Mouse (Mus musculus) monocyte, adult 2 months (primary cell): ENCODE data around the gene Eif4e.

Experiments
- DNase-seq, 2 experiments: peaks; one replicate each; pipeline ENCODE4 v3.0.0; 2022; ENCODE audit warnings: low spot score in 2 of 2, low read depth in 1 of 2

Gene Eif4e

DNA sequence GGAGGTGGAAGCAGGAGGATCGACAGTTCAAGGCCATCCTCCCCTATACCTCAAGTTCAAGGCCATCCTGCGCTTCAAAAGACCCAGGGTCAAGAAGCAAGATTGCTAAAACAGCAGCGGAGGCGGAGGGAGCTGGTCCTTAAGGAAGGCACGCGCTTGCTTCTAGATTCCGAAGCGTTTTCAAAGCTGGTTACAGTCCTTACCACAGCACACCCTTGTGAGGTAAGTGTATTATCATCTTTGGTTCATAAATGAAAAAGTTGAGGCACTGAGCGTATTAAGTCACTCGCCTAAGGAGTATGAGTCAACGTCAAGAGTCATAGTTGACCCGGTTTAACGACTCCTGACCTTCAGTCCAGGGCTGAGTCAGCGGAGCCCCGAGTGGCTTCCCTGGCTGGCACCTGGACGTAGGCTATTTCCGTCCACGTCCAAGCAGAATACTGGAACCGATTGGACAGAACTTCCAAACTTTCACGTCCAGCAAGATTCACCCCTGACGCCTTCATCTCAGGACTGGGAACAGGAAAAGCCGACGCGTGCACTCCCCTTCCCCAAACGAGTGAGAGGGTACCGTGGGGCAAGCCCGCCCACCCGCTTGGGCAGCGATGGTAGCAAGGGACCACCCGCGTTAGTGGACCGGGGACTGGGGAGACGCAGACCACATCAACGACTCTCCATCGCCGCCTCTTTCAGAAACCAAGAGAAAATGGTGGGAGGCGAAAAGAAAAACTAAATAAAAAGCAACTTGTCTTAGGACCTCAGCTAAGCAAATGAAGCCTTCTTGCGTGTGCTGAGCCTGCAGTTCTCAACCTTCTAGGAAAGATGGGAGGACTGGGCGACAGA lies at the start of gene Eif4e:
Gene Eif4e, plus strand, starts transcription at position 107 of the 843 bp plus-strand sequence.
- DNase-seq = peak; percentile 12 to 51

DNA sequence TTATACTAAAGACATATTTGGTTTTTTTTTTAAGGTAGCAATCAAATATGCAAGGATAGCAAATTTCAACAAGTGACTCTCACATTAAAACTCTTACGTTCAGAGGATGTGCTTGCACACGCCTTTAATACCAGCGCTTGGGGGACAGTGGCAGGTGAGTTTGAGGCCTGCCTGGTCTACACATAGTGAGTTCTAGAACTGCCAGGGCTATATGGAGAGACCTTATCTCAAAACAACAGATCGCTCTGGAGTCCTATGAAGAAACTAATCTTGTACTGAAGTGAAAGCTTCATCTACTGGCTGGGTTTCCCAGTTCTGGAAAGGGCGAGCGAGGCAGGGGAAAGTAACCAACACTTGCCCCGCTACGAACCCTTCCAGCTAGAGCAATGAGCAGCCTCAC lies 46.5 kb upstream of the Eif4e start:
- no peak for DNase-seq

DNA sequence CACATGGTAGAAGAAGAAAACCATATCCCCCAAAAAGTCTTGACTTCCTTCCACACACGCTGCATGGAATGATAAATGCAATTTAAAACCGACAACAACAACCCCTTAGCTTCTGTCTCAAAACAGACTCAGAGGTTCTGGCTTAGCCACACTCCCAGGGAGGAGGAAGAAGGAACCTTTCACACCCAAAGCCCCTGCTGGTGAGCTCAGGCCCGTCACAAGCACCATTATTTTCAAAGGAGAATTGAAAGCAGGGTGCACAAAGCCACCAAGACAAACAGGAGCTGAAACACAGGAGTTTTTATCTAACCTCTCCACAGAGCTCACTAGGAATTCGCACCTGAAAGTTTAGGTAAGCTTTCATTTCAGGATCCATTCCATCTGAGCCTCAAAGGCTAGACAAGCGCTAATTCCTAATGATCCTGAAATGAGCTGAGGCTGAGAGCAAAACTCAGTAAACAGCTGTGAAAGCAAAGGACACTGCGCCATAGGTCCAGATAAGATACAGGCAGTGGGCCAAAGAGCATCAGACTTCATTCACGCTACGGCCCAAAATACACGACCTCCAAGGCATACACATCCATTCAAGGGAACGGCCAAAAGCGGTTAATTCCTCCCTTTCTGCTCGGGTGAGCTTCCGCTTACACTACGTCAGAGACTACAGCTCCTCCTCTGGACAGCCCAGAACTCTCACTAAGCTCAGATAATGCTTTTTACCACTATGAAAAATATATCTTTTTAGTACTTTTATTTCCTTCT lies 44.3 kb upstream of the Eif4e start:
- no peak for DNase-seq

DNA sequence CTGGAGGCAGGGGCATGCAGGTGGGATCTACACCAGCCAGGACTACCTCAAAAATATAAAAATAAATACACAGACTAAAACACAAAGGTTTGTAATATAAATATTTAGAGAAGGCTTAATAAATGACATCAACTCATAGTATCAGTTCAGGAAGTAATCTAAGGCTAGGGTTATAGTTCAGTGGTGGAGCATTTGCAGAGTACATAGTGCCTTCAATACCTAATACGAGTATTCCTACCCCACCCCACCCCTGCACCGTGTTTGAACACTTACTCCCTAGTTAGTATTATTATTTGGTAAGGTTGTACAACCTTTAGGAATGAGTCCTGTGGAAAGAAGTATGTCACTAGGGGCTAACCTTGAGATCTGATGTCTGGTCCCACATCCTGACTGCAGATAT lies 42.7 kb upstream of the Eif4e start:
- no peak for DNase-seq

DNA sequence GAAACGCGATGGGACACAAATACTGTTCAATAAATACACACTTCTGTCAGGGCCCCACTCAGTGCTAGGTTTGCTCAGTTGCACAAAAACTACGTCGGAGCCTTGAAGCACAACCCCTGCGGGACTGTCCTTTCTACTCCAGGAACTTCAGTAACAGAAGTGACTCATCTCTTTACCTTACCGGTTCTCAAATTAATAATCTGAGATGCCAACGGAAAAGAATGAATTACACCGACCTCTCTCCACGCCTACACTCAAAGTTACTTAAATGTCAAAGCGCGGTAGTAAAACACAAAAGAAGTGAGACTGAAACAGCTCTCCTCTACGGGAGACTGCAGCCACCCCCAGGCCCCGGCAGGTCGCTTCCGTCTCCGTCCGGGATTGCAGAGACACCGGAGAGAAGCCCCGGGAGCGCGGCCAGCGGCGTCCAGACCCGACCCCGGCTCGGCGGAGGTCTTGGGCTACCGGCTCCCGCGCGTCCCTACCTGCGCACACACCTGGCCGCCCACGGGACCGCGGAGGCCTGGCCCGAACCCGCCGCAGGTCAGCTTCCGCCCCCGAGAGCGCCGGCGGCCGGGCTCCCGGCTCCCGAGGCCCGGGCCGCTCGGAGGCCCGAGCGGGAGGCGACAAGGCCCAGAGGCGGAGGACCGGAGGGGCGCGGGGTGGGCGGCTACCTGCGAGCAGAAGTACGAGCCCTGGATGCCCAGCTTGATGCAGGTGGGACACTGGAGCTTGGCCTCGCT lies 37.2 kb upstream of the Eif4e start:
- no peak for DNase-seq

DNA sequence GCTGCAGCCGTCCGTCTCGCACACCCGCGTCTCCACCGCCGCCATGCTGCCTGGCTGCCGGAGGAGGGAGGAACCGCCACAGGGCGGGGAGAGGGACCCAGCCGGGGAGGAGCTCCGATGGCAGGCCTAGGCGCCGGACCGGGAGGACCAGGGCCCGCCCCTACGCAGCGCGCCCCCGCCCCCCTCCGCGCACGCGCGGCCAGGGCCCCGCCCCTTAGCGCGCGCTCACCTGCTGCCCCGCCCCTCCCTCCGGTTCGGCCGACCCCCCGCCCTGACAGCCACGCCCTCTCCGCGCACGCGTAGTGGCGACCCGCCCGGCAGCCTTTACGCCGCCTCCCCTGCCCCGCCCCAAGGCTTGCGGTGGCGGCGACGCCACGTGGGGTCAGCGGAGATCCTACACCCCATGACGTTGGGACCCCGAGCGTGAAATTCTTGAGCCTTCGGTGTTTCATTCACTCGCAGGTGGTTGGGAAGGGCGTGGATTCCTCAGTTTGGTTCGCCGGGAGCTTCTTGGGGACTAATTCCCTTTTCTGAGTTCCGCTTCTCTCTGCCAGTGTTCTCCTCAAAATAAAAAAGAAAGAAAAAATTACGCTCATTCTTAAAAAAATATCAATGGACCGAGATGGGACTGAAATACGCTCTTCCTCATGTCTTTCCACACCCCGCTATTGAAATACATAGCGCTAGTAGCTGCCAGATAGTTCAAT lies 36.5 kb upstream of the Eif4e start, which contains the start of gene Metap1:
Gene Metap1, minus strand, starts transcription at position 189 of the 707 bp plus-strand sequence.
- peak; percentile 87 to 93 for DNase-seq

DNA sequence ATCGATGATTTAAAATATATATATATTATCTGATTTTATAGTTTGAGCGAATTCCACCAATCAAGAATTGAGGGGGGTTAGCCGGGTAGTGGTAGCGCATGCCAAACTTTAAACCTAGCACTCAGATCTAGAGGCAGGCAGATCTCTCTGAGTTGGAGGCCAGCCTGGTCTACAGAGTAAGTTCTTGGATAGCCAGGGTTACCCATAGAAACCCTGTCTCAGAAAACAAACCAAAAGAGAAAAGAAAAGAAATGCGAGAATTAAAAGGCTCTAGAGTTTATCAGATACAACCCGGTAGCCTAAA lies 36.0 kb upstream of the Eif4e start:
- DNase-seq = no peak

DNA sequence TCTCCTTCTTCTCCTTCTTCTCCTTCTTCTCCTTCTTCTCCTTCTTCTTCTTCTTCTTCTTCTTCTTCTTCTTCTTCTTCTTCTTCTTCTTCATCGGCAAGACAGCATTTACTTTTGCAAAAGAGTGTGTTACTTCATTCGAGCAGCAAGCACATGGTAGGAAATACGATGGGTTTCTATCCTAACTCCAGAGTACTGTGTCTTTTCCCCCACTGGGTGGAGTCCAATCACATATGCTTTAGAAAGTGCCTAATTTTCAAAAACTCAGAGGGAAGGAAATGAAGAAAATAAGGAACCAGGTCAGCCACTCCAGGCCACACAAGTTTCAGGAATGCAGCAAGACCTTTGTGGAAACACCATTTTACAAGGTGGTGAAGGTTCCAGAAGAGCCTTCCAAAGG lies 32.3 kb upstream of the Eif4e start:
- DNase-seq = no peak

DNA sequence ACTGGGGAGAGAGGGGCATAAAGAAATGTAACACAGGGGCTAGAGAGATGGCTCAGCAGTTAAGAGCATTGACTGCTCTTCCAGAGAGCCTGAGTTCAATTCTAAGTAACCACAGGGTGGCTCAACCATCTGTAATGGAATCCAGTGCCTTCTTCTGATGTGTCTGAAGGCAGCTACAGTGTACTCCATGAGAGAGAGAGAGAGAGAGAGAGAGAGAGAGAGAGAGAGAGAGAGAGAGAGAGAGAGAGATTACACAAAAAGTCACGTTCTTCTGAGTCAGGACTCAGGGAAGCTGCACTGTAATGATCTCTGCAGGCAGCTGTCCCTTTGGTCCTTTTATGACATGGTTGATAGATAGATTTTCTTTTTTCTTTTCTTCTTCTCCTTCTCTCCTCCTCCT lies 31.4 kb upstream of the Eif4e start:
- no peak for DNase-seq

DNA sequence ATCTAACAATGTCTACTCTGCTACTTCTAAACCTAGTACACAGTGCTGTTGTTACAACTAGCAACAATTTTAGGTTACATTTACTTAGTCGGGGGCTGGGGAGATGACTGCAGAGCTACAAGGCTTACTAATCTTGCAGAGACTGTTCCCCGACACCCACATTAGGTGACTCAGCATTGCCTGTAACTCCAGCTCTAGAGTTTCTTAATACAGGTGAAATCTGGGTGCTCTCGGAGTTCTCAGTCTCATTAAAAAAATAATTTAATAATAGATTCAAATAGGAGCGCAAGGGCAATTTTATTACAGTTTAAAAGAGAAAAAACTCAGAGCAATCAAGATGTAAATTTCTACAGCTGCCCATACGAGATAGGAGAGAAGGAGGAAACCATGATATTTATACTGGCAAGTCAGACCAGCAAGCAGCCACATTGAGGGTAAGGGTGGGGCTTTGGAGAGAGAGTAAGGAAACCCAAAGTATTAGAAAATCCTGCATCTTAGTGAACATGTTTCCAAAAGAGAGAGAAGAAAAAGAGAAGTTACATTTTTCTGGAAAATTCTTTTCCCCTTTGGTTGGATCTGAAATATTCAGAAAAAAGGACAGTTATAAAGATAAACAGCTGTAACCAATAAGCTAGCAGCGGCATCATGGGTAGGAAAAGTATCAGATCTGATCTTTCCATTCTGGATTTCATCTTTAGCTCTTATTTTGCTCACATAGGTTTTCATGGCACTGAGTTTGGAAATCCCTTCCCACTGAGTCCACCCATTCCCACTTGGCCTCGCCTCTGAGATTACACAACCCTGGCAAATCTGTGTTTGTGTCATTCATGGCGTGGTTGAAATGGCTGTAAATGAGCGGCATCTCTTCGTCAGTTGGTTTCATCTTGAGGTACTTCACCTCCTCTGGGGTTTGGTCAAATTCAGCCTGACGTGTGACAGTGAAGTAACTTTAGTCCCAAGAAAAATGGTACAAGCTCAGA lies 30.5 kb upstream of the Eif4e start:
- no peak for DNase-seq

DNA sequence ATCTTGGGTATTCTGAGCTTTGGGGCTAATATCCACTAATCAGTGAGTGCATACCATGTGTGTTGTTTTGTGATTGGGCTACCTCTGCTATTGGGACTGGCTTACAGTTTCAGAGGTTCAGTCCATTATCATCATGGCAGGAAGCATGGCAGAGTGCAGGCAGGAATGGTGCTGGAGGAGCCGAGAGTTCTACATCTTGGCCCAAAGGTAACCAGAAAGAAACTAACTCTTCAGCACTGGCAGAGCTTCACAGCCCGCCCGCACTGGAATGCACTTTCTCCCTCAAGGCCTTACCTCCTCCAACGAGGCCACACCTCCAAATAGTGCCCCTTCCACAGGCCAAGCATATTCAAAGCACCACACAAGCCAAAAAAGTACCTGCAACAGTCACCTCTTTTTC lies 27.2 kb upstream of the Eif4e start:
- DNase-seq = no peak

DNA sequence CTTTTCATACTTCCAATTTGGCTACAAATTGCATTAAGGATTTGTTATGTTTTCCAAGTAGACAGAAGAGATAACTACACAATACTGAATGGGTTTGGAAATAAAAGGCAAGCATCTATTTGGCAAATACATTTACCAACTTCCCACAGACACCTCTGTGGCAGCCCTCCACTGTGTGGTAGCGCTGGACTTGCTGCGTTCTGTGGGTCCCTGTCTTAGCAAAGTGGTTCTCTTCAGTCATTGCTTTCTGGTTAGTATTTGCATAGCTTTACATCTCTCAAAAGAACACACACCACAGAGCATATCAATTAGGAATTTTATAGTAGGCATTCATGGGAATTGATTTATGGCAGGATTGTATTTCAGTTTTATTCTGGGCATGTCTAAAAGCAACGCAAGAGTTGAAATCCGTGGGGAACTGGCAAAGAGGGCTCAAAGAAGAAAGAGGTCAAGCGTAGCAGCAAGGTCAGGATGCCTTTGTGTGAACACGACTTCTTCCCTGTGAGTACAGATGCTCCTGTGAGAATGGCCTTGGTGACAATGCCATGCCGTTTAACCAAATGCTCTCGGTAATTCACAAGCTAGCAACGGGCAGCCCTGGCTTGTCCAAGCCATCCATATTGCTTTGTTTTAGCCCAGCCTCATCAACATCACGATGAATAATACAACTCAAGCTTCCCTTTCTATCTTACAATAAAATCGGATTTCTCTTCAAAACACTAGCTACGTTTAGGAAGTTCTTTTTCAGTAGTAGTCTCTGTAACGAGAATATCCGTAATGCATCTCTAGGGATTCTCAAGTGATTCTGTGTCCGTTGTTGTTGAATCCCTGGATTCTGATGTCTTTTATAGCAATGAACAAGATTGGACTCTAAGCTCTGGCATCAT lies 25.9 kb upstream of the Eif4e start:
- DNase-seq = no peak

DNA sequence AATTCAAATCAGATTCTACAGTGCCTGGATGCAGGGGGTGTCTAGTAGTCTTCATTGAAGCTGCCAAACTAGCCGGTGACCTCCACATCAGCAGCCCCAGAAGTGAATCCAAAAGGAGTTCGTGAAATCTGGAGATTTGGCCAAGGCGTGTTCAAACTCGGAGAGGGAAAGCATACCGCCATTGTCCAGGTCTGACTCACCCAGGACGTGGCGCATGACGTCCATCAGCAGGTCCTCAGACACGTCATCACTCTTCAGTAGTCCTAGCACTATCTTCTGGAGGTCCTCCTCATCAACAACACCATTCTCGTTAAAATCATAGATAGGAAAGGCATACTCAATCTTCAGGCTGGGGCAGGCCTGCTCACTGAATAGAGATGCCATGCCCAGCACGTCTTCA lies 22.2 kb upstream of the Eif4e start:
- DNase-seq = no peak

DNA sequence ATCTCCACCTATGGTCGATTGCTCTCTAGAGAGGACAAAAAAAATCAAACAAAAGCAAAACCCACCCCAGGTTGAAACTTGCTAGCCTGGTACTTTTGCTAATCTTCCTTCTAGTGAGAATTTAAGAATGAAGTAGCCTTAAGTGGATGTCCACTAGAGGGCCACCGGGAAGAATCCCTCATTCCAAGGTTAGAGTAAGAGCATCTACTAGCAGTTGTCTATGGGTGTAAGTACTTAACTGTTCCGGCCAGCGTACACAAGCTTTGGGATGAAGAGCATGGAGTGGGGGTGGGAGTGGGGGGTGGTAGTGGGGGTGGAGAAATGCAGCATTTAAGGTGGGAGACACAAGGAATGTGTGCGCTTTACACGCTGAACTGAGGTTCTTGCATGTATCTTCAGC lies 19.2 kb upstream of the Eif4e start:
- DNase-seq = no peak

DNA sequence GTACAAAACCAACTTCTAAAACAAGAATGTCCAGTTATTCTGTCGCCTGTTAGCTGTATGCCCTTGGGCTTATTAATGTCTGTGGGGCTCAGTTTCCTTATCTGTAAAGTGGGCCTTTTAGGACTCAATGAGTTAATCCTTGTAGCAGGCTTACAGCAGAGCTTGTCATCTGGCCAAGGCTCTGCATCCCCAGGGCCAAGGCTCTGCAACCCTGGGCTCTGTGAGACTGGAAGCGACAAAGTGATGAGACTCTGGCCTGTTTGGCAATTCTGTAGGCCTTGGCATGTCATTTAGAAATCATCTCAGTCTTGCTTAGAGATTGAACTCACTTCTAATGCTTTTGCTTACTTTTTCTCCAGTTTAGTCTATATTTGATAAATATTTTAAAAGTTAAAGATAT lies 16.4 kb upstream of the Eif4e start:
- DNase-seq = no peak

DNA sequence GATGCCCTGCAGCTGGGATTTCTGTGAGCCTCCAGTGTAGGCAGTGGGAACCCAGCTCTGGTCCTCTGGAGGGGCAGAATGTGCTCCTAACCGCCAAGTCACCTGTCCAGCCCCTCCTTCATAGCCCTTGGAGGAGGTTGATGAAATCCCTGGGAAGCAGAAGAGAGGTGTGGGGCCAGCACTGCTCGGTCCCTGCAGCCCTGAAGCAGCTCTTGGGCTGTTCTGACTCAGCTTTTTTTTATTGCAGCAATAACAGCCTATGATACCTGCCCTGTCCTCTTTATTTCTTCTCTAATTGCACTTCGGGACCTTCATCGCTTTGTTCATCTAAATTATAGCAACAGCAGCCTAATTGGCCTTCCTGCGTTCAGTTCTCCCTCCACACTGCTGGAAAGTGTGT lies 15.5 kb upstream of the Eif4e start:
- DNase-seq = no peak

DNA sequence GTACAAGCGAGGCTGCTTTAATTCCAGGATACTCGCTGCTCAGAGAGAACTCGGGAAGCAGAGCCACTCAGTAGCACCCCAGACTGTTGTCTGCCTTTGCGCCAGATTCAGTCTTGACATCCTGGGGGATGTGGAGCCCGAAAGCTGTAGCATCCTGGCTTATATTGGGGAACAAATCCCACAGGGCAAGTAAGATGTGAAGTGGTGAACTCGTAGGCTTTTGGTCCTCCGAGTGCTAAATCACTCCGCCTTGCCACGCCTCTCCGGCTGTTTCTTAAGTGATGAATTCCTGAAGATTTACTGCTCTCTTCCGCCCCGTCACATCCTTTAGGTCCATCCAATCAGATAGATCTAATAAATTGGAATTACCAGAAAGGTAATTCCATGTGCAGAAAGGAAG lies 12.7 kb upstream of the Eif4e start:
- DNase-seq = no peak

DNA sequence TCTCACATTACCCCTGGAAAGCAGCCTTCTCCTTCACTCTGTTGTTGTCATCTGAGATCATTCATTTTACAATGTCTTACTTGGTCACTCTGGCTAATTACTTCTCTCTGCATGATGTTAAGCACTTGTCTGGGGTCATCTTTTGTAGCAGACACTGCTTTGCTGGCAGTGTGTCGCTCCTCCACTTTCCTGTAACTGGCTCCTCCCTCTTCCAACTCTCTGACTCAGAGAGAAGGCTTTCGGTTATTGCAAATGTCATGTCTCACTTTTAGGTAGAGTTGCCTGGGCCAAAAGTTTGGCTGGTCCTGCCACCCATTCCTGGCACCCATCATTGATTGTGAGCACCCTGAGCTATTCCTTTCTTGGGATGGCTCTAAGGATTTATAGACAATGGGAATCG lies 11.2 kb upstream of the Eif4e start:
- no peak for DNase-seq

DNA sequence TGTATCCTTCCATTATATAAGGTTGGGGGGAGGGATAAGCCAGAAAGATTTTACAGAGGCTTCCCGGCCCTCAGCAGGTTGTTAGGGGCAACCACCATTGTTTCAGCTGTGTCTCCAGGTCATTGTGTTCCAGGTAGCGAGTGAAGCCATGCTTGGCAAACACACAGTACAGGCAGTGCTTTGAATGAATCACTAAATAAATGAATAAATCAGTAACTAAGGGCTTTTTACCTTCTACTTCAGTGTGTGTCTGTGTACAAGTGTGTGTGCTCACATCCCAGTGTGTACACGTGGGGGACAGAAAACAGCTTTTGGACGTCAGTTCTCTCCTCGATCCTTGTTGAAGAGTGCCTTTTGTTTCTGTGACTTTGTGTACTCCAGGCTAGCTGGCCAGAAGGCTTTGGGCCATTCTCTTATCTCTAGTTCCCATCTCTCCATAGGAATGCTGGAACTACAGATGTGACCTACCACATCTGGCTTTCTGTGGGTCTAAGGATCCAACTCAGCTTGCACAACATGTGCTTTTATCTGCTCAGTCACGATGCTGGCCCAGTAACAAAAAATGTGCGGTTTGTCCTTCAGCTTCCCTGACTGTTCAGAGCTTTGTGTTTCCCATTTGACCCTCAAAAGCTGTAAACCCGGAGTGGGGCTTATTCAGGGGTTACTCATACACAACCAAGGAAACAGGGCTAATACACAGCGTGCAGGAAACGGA lies 10.2 kb upstream of the Eif4e start:
- no peak for DNase-seq
